Mouse (Mus musculus) erythroblast, embryonic 14.5 days (primary cell): ENCODE data around the gene Coro2b.

Source experiments
- GATA1 ChIP-seq: IDR thresholded peaks from 2 replicates; pipeline ENCODE4 v1.6.1; 2012; ENCODE audit warnings: low read length, inconsistent platforms, mixed read lengths
- TAL1 ChIP-seq: IDR thresholded peaks from 3 replicates; pipeline ENCODE4 v1.6.1; 2012; ENCODE audit warnings: low read length, inconsistent platforms, mixed read lengths

DNA sequence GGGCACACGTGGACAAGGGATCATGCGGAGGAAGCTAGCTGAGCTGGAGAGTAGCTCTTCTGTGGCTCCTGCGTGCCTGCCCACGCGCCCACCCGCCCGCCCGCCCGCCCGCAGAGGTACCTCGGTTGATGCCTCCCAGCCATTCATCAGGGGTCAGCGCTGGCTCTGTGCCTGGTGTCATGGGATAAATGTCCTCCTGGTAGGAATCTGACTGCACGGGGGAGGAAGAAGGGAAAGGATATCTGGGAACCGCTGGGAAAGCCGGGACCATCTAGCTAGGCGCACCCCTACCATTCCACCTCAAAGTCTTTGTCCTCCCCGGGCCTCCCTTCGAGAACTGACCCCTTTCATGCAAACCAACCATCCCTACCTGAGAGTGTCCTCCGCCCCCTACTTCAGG is 110.8 kb downstream of the Coro2b start:
- no peak for TF ChIP-seq GATA1
- no peak for TF ChIP-seq TAL1
